In genomic region chr1:126301129-126301528, GRCm38 (mm10) we compare ENCODE assay signal across 29 mouse cellular contexts.
"Had no signal": no experiment of that assay in that cellular context is flagged by ENCODE, and none has a peak within 500 bp of the region (broad histone marks: within the 10 kb centered on the region; RNA-seq: fewer than 3 reads in every experiment).

No protein-coding gene starts in this region.

- H3K27me3 ChIP-seq: limb, embryonic 12.5 days; limb, embryonic 13.5 days; limb, embryonic 15.5 days; liver, embryonic 12.5 days; liver, embryonic 13.5 days; liver, embryonic 15.5 days; lung, embryonic 15.5 days; megakaryocyte, embryonic 14.5 days; midbrain, embryonic 12.5 days; midbrain, embryonic 13.5 days; midbrain, embryonic 15.5 days; neural tube, embryonic 12.5 days had no signal

- H3K4me2 ChIP-seq: limb, embryonic 12.5 days; limb, embryonic 13.5 days; limb, embryonic 15.5 days; liver, embryonic 12.5 days; liver, embryonic 13.5 days; liver, embryonic 15.5 days; lung, embryonic 14.5 days; lung, embryonic 15.5 days; midbrain, embryonic 11.5 days; midbrain, embryonic 12.5 days; midbrain, embryonic 13.5 days; midbrain, embryonic 15.5 days; neural tube, embryonic 12.5 days had no signal

- H3K9me3 ChIP-seq: limb, embryonic 10.5 days; limb, embryonic 12.5 days; limb, embryonic 13.5 days; limb, embryonic 15.5 days; liver, embryonic 12.5 days; liver, embryonic 13.5 days; liver, embryonic 15.5 days; lung, embryonic 15.5 days; midbrain, embryonic 10.5 days; midbrain, embryonic 12.5 days; midbrain, embryonic 13.5 days; midbrain, embryonic 15.5 days; neural tube, embryonic 12.5 days had no signal

- H3K4me1 ChIP-seq: limb, embryonic 10.5 days; limb, embryonic 12.5 days; limb, embryonic 13.5 days; limb, embryonic 15.5 days; liver, embryonic 12.5 days; liver, embryonic 13.5 days; liver, embryonic 15.5 days; lung, embryonic 15.5 days; midbrain, embryonic 12.5 days; midbrain, embryonic 13.5 days; midbrain, embryonic 15.5 days; neural tube, embryonic 12.5 days had no signal

- H3K36me3 ChIP-seq: limb, embryonic 10.5 days; limb, embryonic 12.5 days; limb, embryonic 13.5 days; limb, embryonic 15.5 days; liver, embryonic 12.5 days; liver, embryonic 13.5 days; liver, embryonic 15.5 days; lung, embryonic 15.5 days; midbrain, embryonic 10.5 days; midbrain, embryonic 12.5 days; midbrain, embryonic 13.5 days; midbrain, embryonic 15.5 days; neural tube, embryonic 12.5 days had no signal

- H3K4me3 ChIP-seq: left cerebral cortex, adult 2 months; limb, embryonic 10.5 days; limb, embryonic 12.5 days; limb, embryonic 13.5 days; limb, embryonic 15.5 days; liver, embryonic 12.5 days; liver, embryonic 13.5 days; liver, embryonic 15.5 days; lung, embryonic 15.5 days; megakaryocyte, embryonic 14.5 days; midbrain, embryonic 10.5 days; midbrain, embryonic 12.5 days; midbrain, embryonic 13.5 days; midbrain, embryonic 15.5 days; myocyte; neural tube, embryonic 12.5 days had no signal

- H3K9ac ChIP-seq: limb, embryonic 12.5 days; limb, embryonic 13.5 days; limb, embryonic 15.5 days; liver, embryonic 12.5 days; liver, embryonic 13.5 days; liver, embryonic 14.5 days; liver, embryonic 15.5 days; lung, embryonic 14.5 days; lung, embryonic 15.5 days; midbrain, embryonic 12.5 days; midbrain, embryonic 13.5 days; midbrain, embryonic 15.5 days; neural tube, embryonic 12.5 days had no signal

- DNase-seq: left cerebral cortex, postnatal 4 days; liver, embryonic 13.5 days; lung, adult 18-20 months; lung, adult 2 months; lung, embryonic 14.5 days; lung, postnatal 10 days; lung, postnatal 14 days; lung, postnatal 4 days; midbrain, embryonic 14.5 days had no signal

- ATAC-seq: liver, embryonic 12.5 days; lung, postnatal 0 days; midbrain, embryonic 13.5 days; midbrain, embryonic 15.5 days; midbrain, embryonic 16.5 days had no signal

- H3K27ac ChIP-seq: left cerebral cortex, adult 2 months; limb, embryonic 10.5 days; limb, embryonic 12.5 days; limb, embryonic 13.5 days; limb, embryonic 15.5 days; liver, embryonic 12.5 days; liver, embryonic 13.5 days; liver, embryonic 14.5 days; liver, embryonic 15.5 days; lung, embryonic 15.5 days; macrophage; midbrain, embryonic 10.5 days; midbrain, embryonic 12.5 days; midbrain, embryonic 13.5 days; midbrain, embryonic 15.5 days; neural tube, embryonic 12.5 days had no signal
